Mouse (Mus musculus) liver (tissue): ENCODE measurements around the gene Sytl1.

ENCODE experiments used
- DNase-seq: peaks from one replicate; pipeline ENCODE4 v3.0.0-alpha.2; 2020; ENCODE audit warnings: mixed read lengths

Gene Sytl1

DNA sequence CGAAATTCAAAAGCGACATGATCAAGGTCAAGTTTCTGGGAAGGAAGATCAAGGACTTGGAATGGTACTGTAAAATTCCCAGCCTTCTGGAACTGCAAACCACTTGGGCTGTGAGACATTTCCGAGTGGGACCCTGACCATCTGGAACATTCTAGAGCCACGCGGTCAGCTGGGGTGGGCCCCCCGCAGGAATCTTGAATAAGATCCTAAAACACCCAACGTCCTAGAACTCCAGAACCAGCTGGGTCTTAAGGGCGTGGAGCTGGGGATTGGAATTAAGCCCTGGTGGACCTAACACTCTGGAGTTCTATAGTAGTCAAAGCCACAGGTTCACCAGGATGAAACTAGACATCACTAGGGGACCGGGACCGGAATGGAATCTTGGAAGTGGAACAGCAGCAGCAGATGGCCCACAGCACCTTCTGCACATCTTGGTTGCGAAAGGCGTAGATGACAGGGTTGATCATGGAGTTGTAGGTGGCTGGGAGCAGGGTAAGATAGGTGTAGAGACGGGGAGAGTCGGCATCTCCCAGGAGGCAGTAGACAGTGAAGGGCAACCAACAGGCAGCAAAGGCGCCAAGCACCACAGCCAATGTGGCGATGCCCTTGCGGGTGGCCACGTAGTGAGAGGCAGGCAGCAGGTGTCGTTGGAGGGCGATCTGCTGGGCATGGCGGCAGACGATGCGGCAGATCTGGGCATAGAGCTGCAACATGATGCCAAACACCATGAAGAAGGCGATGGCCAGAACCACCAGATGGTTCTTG lies 52.7 kb downstream of the Sytl1 start:
- no peak for DNase-seq

GRCm38 (mm10) chr4:133209366-133209765 lies 53.5 kb downstream of the Sytl1 start:
- peak; percentile 62 for DNase-seq

- no peak for DNase-seq
These were observed 58.5 kb downstream of the Sytl1 start for GRCm38 (mm10) chr4:133204379-133204778.

DNA sequence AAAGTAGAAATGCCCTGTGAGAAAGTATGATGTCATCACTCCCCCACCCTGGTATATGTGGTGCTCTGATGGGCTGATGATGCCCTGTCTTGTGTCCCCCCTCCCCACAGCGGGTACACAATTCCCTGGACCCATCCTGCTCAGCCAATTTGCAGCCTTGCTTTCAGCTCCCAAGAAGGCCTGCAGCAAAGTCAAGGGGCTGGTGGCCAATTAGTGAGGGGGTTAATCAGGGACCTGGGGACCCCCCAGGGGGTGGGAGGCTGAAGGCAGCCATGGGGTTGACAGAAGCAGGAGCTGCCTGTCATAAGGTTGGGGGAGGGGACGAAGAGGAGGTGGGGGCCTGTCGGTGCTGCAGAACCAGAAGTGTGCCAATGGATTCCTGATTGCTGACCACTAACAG lies 59.3 kb downstream of the Sytl1 start:
- no peak for DNase-seq
